Mouse (Mus musculus) cortical plate, adult 2 months (tissue): Measurements from ENCODE around the gene Prdm11.

Source experiments
- CTCF ChIP-seq: fragments of 200-500 bp; IDR thresholded peaks from 2 replicates; pipeline ENCODE4 v1.5.1; 2011; ENCODE audit warnings: mild to moderate bottlenecking, control low read depth, low read length; ENCODE audit not compliant: insufficient read depth; ENCODE audit errors: extremely low read depth
- POLR2A ChIP-seq: fragments of 200-500 bp; IDR thresholded peaks from 2 replicates; pipeline ENCODE4 v1.6.1; 2011; ENCODE audit warnings: mild to moderate bottlenecking, low read length, control low read depth; ENCODE audit not compliant: insufficient read depth; ENCODE audit errors: extremely low read depth

- TF ChIP-seq CTCF (no peak), POLR2A (no peak)
Measured at GRCm38 (mm10) chr2:92958640-92959039, 87.3 kb downstream of the Prdm11 start.
